In the genomic region with DNA sequence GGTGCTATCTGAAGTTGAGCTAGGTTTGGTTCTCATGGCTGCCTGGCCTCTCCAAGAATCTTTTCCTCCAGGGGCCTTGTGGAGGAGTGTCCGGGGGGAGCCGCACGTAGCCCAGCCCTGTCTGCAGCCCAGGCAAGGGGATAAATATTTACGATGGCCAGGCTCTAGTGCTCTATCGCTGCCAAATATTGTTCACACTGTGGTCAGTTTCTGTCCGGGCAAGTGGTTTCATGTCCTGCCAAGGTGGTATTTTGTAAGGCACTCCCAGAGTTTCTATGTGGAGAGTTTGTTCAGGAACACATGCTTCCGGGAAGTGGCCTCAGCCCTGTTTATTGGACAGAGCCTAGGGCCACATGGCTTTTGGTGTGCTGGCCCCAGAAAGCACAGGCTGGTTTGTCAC, we compare ENCODE assay signal across 24 mouse cellular contexts. TPM values are rescaled to one million over a fixed set of nuclear protein-coding genes. Genes with fewer than 3 reads are reported as not detected.
DNase-seq lines count a peak whose midpoint lies in the region; TF ChIP-seq lines count a peak whose summit lies in the region.
"Had no signal": no experiment of that assay in that cellular context is flagged by ENCODE, and none has a peak within 500 bp of the region (broad histone marks: within the 10 kb centered on the region; RNA-seq: fewer than 3 reads in every experiment).

No protein-coding gene starts in this region.

- H3K36me3 ChIP-seq in embryonic facial prominence, embryonic 10.5 days (replicated peaks): peaks cover 86% of the 10 kb centered on the region
- H3K36me3 ChIP-seq: heart, embryonic 15.5 days; liver, embryonic 13.5 days had no signal

- H3K4me1 ChIP-seq in embryonic facial prominence, embryonic 10.5 days: peaks cover 41% of the 10 kb centered on the region
- H3K4me1 ChIP-seq: forebrain, embryonic 13.5 days; hindbrain, embryonic 12.5 days had no signal

- 87% methylated on average over 7 of the region's 7 CpGs for WGBS in embryonic facial prominence, embryonic 10.5 days

- no peak for DNase-seq in layer of hippocampus, adult 2 months (ENCODE audit: low spot score in 2 of 2)
- DNase-seq in layer of hippocampus, adult 8-10 months (ENCODE audit: low spot score in 2 of 2): no peak
- DNase-seq in urinary bladder, postnatal 36 days (ENCODE audit: low spot score in 2 of 2): peak; percentile 30 to 35
- no peak for DNase-seq in urinary bladder, postnatal 10 days (ENCODE audit: low spot score)
- peak; percentile 55 for DNase-seq in lung, postnatal 14 days
- DNase-seq in embryonic facial prominence, embryonic 10.5 days (ENCODE audit: low spot score): no peak
- no peak for DNase-seq in spleen, postnatal 36 days (ENCODE audit: low spot score in 2 of 2)
- DNase-seq: adrenal gland, postnatal 14 days; cerebellum, adult 11-12 months; cerebellum, postnatal 10 days; gastrocnemius, postnatal 10 days; kidney, adult 8-10 months; kidney, postnatal 10 days; liver, embryonic 13.5 days; lung, embryonic 14.5 days had no signal

- H3K4me3 ChIP-seq in layer of hippocampus, adult 2 months: no peak overlapping the region
- no peak overlapping the region for H3K4me3 ChIP-seq in embryonic facial prominence, embryonic 10.5 days
- H3K4me3 ChIP-seq: forebrain, embryonic 13.5 days; heart, embryonic 10.5 days; heart, embryonic 15.5 days; hindbrain, embryonic 12.5 days; limb, embryonic 15.5 days; liver, embryonic 13.5 days had no signal

- no peaks in the 10 kb centered on the region for H3K9me3 ChIP-seq in embryonic facial prominence, embryonic 10.5 days
- H3K9me3 ChIP-seq: forebrain, embryonic 13.5 days; heart, embryonic 10.5 days; heart, embryonic 15.5 days; hindbrain, embryonic 12.5 days; limb, embryonic 15.5 days; liver, embryonic 13.5 days had no signal

- 0 out of 2 replicates have a peak overlapping the region, but pooled peaks have one; percentile 23 for H3K27ac ChIP-seq in layer of hippocampus, adult 2 months
- no peak overlapping the region for H3K27ac ChIP-seq in embryonic facial prominence, embryonic 10.5 days (replicated peaks)
- H3K27ac ChIP-seq: forebrain, embryonic 13.5 days; heart, embryonic 10.5 days; heart, embryonic 15.5 days; hindbrain, embryonic 12.5 days; limb, embryonic 15.5 days; liver, embryonic 13.5 days had no signal

- TF ChIP-seq CTCF in layer of hippocampus, adult 2 months (conservative IDR thresholded peaks at IDR 0.05): no peak

- no peaks in the 10 kb centered on the region for H3K27me3 ChIP-seq in embryonic facial prominence, embryonic 10.5 days (replicated peaks; ENCODE audit: low read depth, poor library complexity, severe bottlenecking)
- H3K27me3 ChIP-seq: forebrain, embryonic 13.5 days; heart, embryonic 15.5 days; hindbrain, embryonic 12.5 days; limb, embryonic 15.5 days; liver, embryonic 13.5 days had no signal

RNA-seq across cellular contexts. Expression of a gene that starts 10.5 kb away (rescaled TPM):
- 1 to 10 TPM; 3.9 to 5.5 TPM for total RNA-seq in layer of hippocampus, adult 2 months (2021)
- total RNA-seq in layer of hippocampus, adult 8-10 months (2022): 1 to 10 TPM; 5.3 to 7.2 (median 5.7) TPM
- polyA plus RNA-seq in embryonic facial prominence, embryonic 10.5 days (2016; fragmentation: Nextera tagmentation; extraction: Ambion mirVana): 37.9 and 38.7 TPM in 2 replicates
- total RNA-seq: granulocyte monocyte progenitor cell, adult 5-6 weeks; neutrophil, adult 5-6 weeks had no signal

RNA-seq across cellular contexts. Expression of a gene that starts 20.5 kb away (rescaled TPM):
- 100 to 1,000 TPM; 171 to 177 TPM for total RNA-seq in layer of hippocampus, adult 2 months (2021)
- total RNA-seq in layer of hippocampus, adult 8-10 months (2022): 100 to 1,000 TPM; 159 to 183 (median 167) TPM
- polyA plus RNA-seq in embryonic facial prominence, embryonic 10.5 days (2016; fragmentation: Nextera tagmentation; extraction: Ambion mirVana): 108 and 115 TPM in 2 replicates

RNA-seq across cellular contexts. Expression of a gene that starts 38.8 kb away (rescaled TPM):
- 10 to 100 TPM; 32.4 to 33.3 TPM for total RNA-seq in layer of hippocampus, adult 2 months (2021)
- total RNA-seq in layer of hippocampus, adult 8-10 months (2022): 10 to 100 TPM; 30.2 to 36.3 (median 32.5) TPM
- polyA plus RNA-seq in embryonic facial prominence, embryonic 10.5 days (2016; fragmentation: Nextera tagmentation; extraction: Ambion mirVana): 45.5 and 50.1 TPM in 2 replicates

RNA-seq across cellular contexts. Expression of a gene that starts 41.0 kb away (rescaled TPM):
- 1 to 10 TPM; 3.3 to 3.6 TPM for total RNA-seq in layer of hippocampus, adult 2 months (2021)
- total RNA-seq in layer of hippocampus, adult 8-10 months (2022): 1 to 10 TPM; 1.8 to 2.9 (median 2.3) TPM
- polyA plus RNA-seq in embryonic facial prominence, embryonic 10.5 days (2016; fragmentation: Nextera tagmentation; extraction: Ambion mirVana): 0.59 and 0.97 TPM in 2 replicates
- total RNA-seq: adrenal gland, postnatal 14 days; gastrocnemius, postnatal 10 days; granulocyte monocyte progenitor cell, adult 5-6 weeks; heart, postnatal 25 days; megakaryocyte, adult 5-6 weeks; neutrophil, adult 5-6 weeks had no signal
- polyA plus RNA-seq: liver, embryonic 13.5 days had no signal

Comparison
In these comparisons a context has a peak if more than half of its experiments do, and no peak if none do; other contexts are left out.
1. DNase-seq: peak in urinary bladder, postnatal 36 days (2 of 2) and lung, postnatal 14 days (single experiment); none in layer of hippocampus, adult 2 months (0 of 2), layer of hippocampus, adult 8-10 months (0 of 2), urinary bladder, postnatal 10 days (single experiment), embryonic facial prominence, embryonic 10.5 days (single experiment) and spleen, postnatal 36 days (0 of 2).